Mouse (Mus musculus) brain, adult 2 months (tissue): ENCODE data around the gene Mrrf.
A peak's percentile ranks its signal among the peaks of the same experiment; 100 is the strongest.

Experiments used
- DNase-seq: peaks from one replicate; pipeline ENCODE4 v3.0.0; 2011; ENCODE audit warnings: low read depth, low spot score

The Mrrf gene

GRCm38 (mm10) chr2:36230967-36231366 lies 94.8 kb downstream of the Mrrf start:
- no peak for DNase-seq

- no peak for DNase-seq
Observed at GRCm38 (mm10) chr2:36234526-36235368, 98.6 kb downstream of the Mrrf start.

GRCm38 (mm10) chr2:36235917-36236316 lies 99.7 kb downstream of the Mrrf start:
- DNase-seq, result peak; percentile 95

GRCm38 (mm10) chr2:36236889-36237288 lies 100.7 kb downstream of the Mrrf start:
- DNase-seq, result no peak

- DNase-seq, result no peak
Observed at GRCm38 (mm10) chr2:36237557-36237956, 101.4 kb downstream of the Mrrf start.

GRCm38 (mm10) chr2:36238467-36238866 lies 102.3 kb downstream of the Mrrf start:
- DNase-seq, result no peak

- no peak for DNase-seq
Observed at GRCm38 (mm10) chr2:36238951-36239350, 102.8 kb downstream of the Mrrf start.
